21 mouse cellular contexts compared by ENCODE assay signal in genomic region chr5:142771034-142771433, GRCm38 (mm10). TPM values are rescaled to one million over a fixed set of nuclear protein-coding genes. Genes with fewer than 3 reads are reported as not detected.
DNase-seq lines count a peak whose midpoint lies in the region; ATAC-seq and TF ChIP-seq lines count a peak whose summit lies in the region.
"Had no signal": no experiment of that assay in that cellular context is flagged by ENCODE, and none has a peak within 500 bp of the region (broad histone marks: within the 10 kb centered on the region; RNA-seq: fewer than 3 reads in every experiment).

No protein-coding gene starts in this region.

- DNase-seq in heart, embryonic 10.5 days (ENCODE audit: low spot score), result no peak
- DNase-seq in heart, postnatal 25 days (ENCODE audit: low spot score), result no peak
- no peak for DNase-seq in hindbrain, embryonic 14.5 days (ENCODE audit: low spot score)
- DNase-seq in layer of hippocampus, adult 9-10 months (ENCODE audit: low spot score), result no peak
- DNase-seq: adrenal gland, postnatal 25 days; B cell, adult 2 months; cerebellum, adult 2 months; gastrocnemius, postnatal 10 days; heart, postnatal 4 days; lung, embryonic 14.5 days; right cerebral cortex, adult 18-20 months had no signal

- H3K9ac ChIP-seq in hindbrain, embryonic 13.5 days, result peak overlapping the region; percentile 35; the same call in 1 of the 2 replicates
- H3K9ac ChIP-seq in hindbrain, embryonic 14.5 days, result no peak overlapping the region
- no peak overlapping the region for H3K9ac ChIP-seq in liver, embryonic 15.5 days
- H3K9ac ChIP-seq in liver, embryonic 12.5 days, result no peak overlapping the region
- H3K9ac ChIP-seq: forebrain, embryonic 12.5 days; intestine, embryonic 15.5 days; lung, embryonic 14.5 days; midbrain, embryonic 12.5 days had no signal

- no peak for ATAC-seq in hindbrain, embryonic 13.5 days (ENCODE audit: low FRiP score)
- no peak for ATAC-seq in hindbrain, embryonic 14.5 days (ENCODE audit: low FRiP score)
- no peak for ATAC-seq in liver, embryonic 15.5 days (ENCODE audit: insufficient read depth)
- no peak for ATAC-seq in liver, embryonic 12.5 days
- ATAC-seq: activated CD4-positive, CD25-positive, alpha-beta regulatory T cell, adult 4 months; intestine, embryonic 15.5 days had no signal

- H3K9me3 ChIP-seq in heart, embryonic 10.5 days, result no peaks in the 10 kb centered on the region
- H3K9me3 ChIP-seq in hindbrain, embryonic 13.5 days, result no peaks in the 10 kb centered on the region
- H3K9me3 ChIP-seq in hindbrain, embryonic 14.5 days (ENCODE audit: control insufficient read depth, low read length), result no peaks in the 10 kb centered on the region
- H3K9me3 ChIP-seq in liver, embryonic 15.5 days (replicated peaks), result no peaks in the 10 kb centered on the region
- H3K9me3 ChIP-seq in liver, embryonic 12.5 days (replicated peaks), result no peaks in the 10 kb centered on the region
- H3K9me3 ChIP-seq: forebrain, embryonic 12.5 days; intestine, embryonic 15.5 days; midbrain, embryonic 12.5 days had no signal

- peak overlapping the region; percentile 15; the same call in 1 of the 2 replicates for H3K4me3 ChIP-seq in heart, embryonic 10.5 days
- H3K4me3 ChIP-seq in hindbrain, embryonic 13.5 days, result no peak overlapping the region
- no peak overlapping the region for H3K4me3 ChIP-seq in hindbrain, embryonic 14.5 days (replicated peaks; ENCODE audit: low read length)
- peak overlapping the region; percentile 28 for H3K4me3 ChIP-seq in liver, embryonic 15.5 days (replicated peaks)
- no peak overlapping the region for H3K4me3 ChIP-seq in liver, embryonic 12.5 days
- peak overlapping the region; percentile 29 for H3K4me3 ChIP-seq in bone marrow, adult 2 months (replicated peaks; ENCODE audit: control insufficient read depth, low read depth, low read length)
- H3K4me3 ChIP-seq: forebrain, embryonic 12.5 days; intestine, embryonic 15.5 days; layer of hippocampus, adult 2 months; midbrain, embryonic 12.5 days had no signal

- TF ChIP-seq CTCF in bone marrow, adult 2 months (IDR thresholded peaks at IDR 0.05; ENCODE audit: control insufficient read depth, insufficient read depth, low read length), result no peak

- 54% methylated on average over 4 of the region's 4 CpGs for WGBS in heart, embryonic 10.5 days
- 87% methylated on average over 4 of the region's 4 CpGs for WGBS in hindbrain, embryonic 13.5 days
- 85% methylated on average over 4 of the region's 4 CpGs for WGBS in hindbrain, embryonic 14.5 days
- WGBS in liver, embryonic 15.5 days (ENCODE audit: insufficient replicate concordance), result 78% methylated on average over 4 of the region's 4 CpGs
- WGBS in liver, embryonic 12.5 days (ENCODE audit: insufficient replicate concordance), result 76% methylated on average over 4 of the region's 4 CpGs
- 82% methylated on average over 4 of the region's 4 CpGs for WGBS in bone marrow, adult 2 months

- H3K4me1 ChIP-seq in heart, embryonic 10.5 days, result peaks cover 43% of the 10 kb centered on the region
- peaks cover 38% of the 10 kb centered on the region for H3K4me1 ChIP-seq in hindbrain, embryonic 13.5 days (replicated peaks)
- H3K4me1 ChIP-seq in hindbrain, embryonic 14.5 days (replicated peaks; ENCODE audit: control insufficient read depth, insufficient read depth, low read length), result peaks cover 9% of the 10 kb centered on the region; the same call in 1 of the 2 replicates
- H3K4me1 ChIP-seq in liver, embryonic 15.5 days (replicated peaks), result peaks cover 28% of the 10 kb centered on the region
- H3K4me1 ChIP-seq in liver, embryonic 12.5 days, result peaks cover 20% of the 10 kb centered on the region
- no peaks in the 10 kb centered on the region; the same call in 1 of the 2 replicates for H3K4me1 ChIP-seq in bone marrow, adult 2 months (ENCODE audit: control insufficient read depth, insufficient read depth, low read length)

- peaks cover 85% of the 10 kb centered on the region for H3K36me3 ChIP-seq in heart, embryonic 10.5 days
- H3K36me3 ChIP-seq in hindbrain, embryonic 13.5 days, result peaks cover 92% of the 10 kb centered on the region
- peaks cover 96% of the 10 kb centered on the region for H3K36me3 ChIP-seq in hindbrain, embryonic 14.5 days (replicated peaks; ENCODE audit: control insufficient read depth, insufficient read depth)
- H3K36me3 ChIP-seq in liver, embryonic 15.5 days (replicated peaks), result peaks cover 65% of the 10 kb centered on the region
- H3K36me3 ChIP-seq in liver, embryonic 12.5 days, result peaks cover 73% of the 10 kb centered on the region

- intact Hi-C loops in heart, postnatal 25 days (cut with DNase I), result loop anchor here (1.0 kb wide), 1 partner anchor 106 kb away; no protein-coding TSS in a partner anchor

- no peaks in the 10 kb centered on the region for H3K27me3 ChIP-seq in heart, embryonic 10.5 days (ENCODE audit: insufficient read depth, poor library complexity, severe bottlenecking)
- H3K27me3 ChIP-seq in hindbrain, embryonic 13.5 days, result no peaks in the 10 kb centered on the region
- no peaks in the 10 kb centered on the region for H3K27me3 ChIP-seq in hindbrain, embryonic 14.5 days (ENCODE audit: control insufficient read depth, insufficient read depth, low read length)
- no peaks in the 10 kb centered on the region for H3K27me3 ChIP-seq in liver, embryonic 15.5 days
- H3K27me3 ChIP-seq in liver, embryonic 12.5 days (replicated peaks), result no peaks in the 10 kb centered on the region
- H3K27me3 ChIP-seq: forebrain, embryonic 12.5 days; intestine, embryonic 15.5 days; midbrain, embryonic 12.5 days had no signal

- H3K27ac ChIP-seq in heart, embryonic 10.5 days, result peak overlapping the region; percentile 67
- H3K27ac ChIP-seq in hindbrain, embryonic 13.5 days, result peak overlapping the region; percentile 58; the same call in 1 of the 2 replicates
- no peak overlapping the region for H3K27ac ChIP-seq in hindbrain, embryonic 14.5 days
- H3K27ac ChIP-seq in liver, embryonic 15.5 days (replicated peaks), result no peak overlapping the region
- no peak overlapping the region for H3K27ac ChIP-seq in liver, embryonic 12.5 days
- no peak overlapping the region for H3K27ac ChIP-seq in bone marrow, adult 2 months (ENCODE audit: control insufficient read depth, insufficient read depth, low read depth, low read length, poor library complexity)
- H3K27ac ChIP-seq: intestine, embryonic 15.5 days; kidney, postnatal 0 days; layer of hippocampus, adult 2 months; midbrain, embryonic 12.5 days had no signal

- no peak for TF ChIP-seq POLR2A in bone marrow, adult 2 months (IDR thresholded peaks at IDR 0.05; ENCODE audit: borderline replicate concordance, control insufficient read depth, low read depth, low read length)

- H3K4me2 ChIP-seq in hindbrain, embryonic 13.5 days, result no peak overlapping the region
- H3K4me2 ChIP-seq in hindbrain, embryonic 14.5 days (replicated peaks), result no peak overlapping the region
- peak overlapping the region; percentile 43 for H3K4me2 ChIP-seq in liver, embryonic 15.5 days
- no peak overlapping the region for H3K4me2 ChIP-seq in liver, embryonic 12.5 days
- H3K4me2 ChIP-seq: forebrain, embryonic 12.5 days; intestine, embryonic 15.5 days; lung, embryonic 14.5 days; midbrain, embryonic 12.5 days had no signal

RNA-seq across cellular contexts. Expression of gene Tnrc18, which starts 46.4 kb away (rescaled TPM):
- polyA plus RNA-seq in heart, embryonic 10.5 days (2016; fragmentation: Nextera tagmentation; extraction: Ambion mirVana), result 22.2 and 24.8 TPM in 2 replicates
- 10 to 100 TPM; 50.5 to 59.1 TPM for total RNA-seq in heart, postnatal 25 days (2021)
- polyA plus RNA-seq in hindbrain, embryonic 13.5 days (2015; fragmentation: Nextera tagmentation; extraction: Ambion mirVana), result 33.1 and 35.8 TPM in 2 replicates
- polyA plus RNA-seq in hindbrain, embryonic 14.5 days (2014; fragmentation: Nextera tagmentation; extraction: Ambion mirVana), result 34.1 and 38.9 TPM in 2 replicates
- 3.4 and 3.7 TPM in 2 replicates for polyA plus RNA-seq in liver, embryonic 15.5 days (2015; fragmentation: Nextera tagmentation; extraction: Ambion mirVana)
- polyA plus RNA-seq in liver, embryonic 12.5 days (2016; fragmentation: Nextera tagmentation; extraction: Ambion mirVana), result 8.8 and 8.9 TPM in 2 replicates
- polyA plus RNA-seq in bone marrow, adult 2 months (2011; ENCODE audit: insufficient read depth, insufficient read length, low replicate concordance, missing spikeins), result 24.3 and 57.5 TPM in 2 replicates

Comparison
In these comparisons a context has a peak if more than half of its experiments do, and no peak if none do; other contexts are left out.
1. H3K27ac ChIP-seq: peak in heart, embryonic 10.5 days (single experiment) and hindbrain, embryonic 13.5 days (single experiment); none in hindbrain, embryonic 14.5 days (single experiment), liver, embryonic 15.5 days (single experiment), liver, embryonic 12.5 days (single experiment) and bone marrow, adult 2 months (single experiment).
2. H3K4me3 ChIP-seq: peak in heart, embryonic 10.5 days (single experiment), liver, embryonic 15.5 days (single experiment) and bone marrow, adult 2 months (single experiment); none in hindbrain, embryonic 13.5 days (single experiment), hindbrain, embryonic 14.5 days (single experiment) and liver, embryonic 12.5 days (single experiment).